Mouse (Mus musculus) B cell, adult 2 months (primary cell): ENCODE measurements around the gene Hist2h3b.
"Not testable (repeated sequence)": the region's sequence is repeated elsewhere in the genome, so short reads cannot be mapped to it uniquely, and the experiment has no call there.

Experiments
- DNase-seq, 2 experiments: peaks; one replicate each; pipeline ENCODE4 v3.0.0; 2022

Hist2h3b gene

GRCm38 (mm10) chr3:96263558-96264403, 4.7 kb upstream of the Hist2h3b start:
- DNase-seq: peak; percentile 66 to 70

GRCm38 (mm10) chr3:96264404-96264949, 4.0 kb upstream of the Hist2h3b start:
- DNase-seq: no peak

GRCm38 (mm10) chr3:96266132-96266710, 2.2 kb upstream of the Hist2h3b start:
- no peak for DNase-seq

GRCm38 (mm10) chr3:96267541-96267940, 913 bp upstream of the Hist2h3b start:
- DNase-seq: no peak

- peak; percentile 51 to 59 for DNase-seq
Measured at GRCm38 (mm10) chr3:96268776-96269378, 423 bp downstream of the Hist2h3b start.

GRCm38 (mm10) chr3:96269511-96270474, 1.3 kb downstream of the Hist2h3b start, which contains the start of gene Hist2h2bb:
Hist2h2bb (plus strand) TSS chr3:96269752.
- DNase-seq: peak; percentile 86 to 89

GRCm38 (mm10) chr3:96273591-96274465, 5.4 kb downstream of the Hist2h3b start:
- DNase-seq: peak; percentile 37 to 43

- peak; percentile 76 to 80 for DNase-seq
Measured at GRCm38 (mm10) chr3:96277428-96277799, 9.0 kb downstream of the Hist2h3b start.

GRCm38 (mm10) chr3:96277800-96278624, 9.6 kb downstream of the Hist2h3b start:
- DNase-seq: peak; percentile 94 to 95

GRCm38 (mm10) chr3:96280660-96281059, 12.2 kb downstream of the Hist2h3b start:
- DNase-seq: no peak

GRCm38 (mm10) chr3:96284457-96284856, 16.0 kb downstream of the Hist2h3b start:
- peak in 1 of 2 experiments; percentile 29 for DNase-seq

- peak; percentile 45 to 54 for DNase-seq
Measured at GRCm38 (mm10) chr3:96287334-96287733, 18.9 kb downstream of the Hist2h3b start.

- DNase-seq: no peak
Measured at GRCm38 (mm10) chr3:96289201-96289600, 20.7 kb downstream of the Hist2h3b start.

- not testable (repeated sequence) for DNase-seq
Measured at GRCm38 (mm10) chr3:96290727-96291126, 22.3 kb downstream of the Hist2h3b start.

- DNase-seq: no peak
Measured at GRCm38 (mm10) chr3:96292641-96293040, 24.2 kb downstream of the Hist2h3b start.

GRCm38 (mm10) chr3:96293368-96293767, 24.9 kb downstream of the Hist2h3b start:
- DNase-seq: no peak

GRCm38 (mm10) chr3:96293787-96294186, 25.3 kb downstream of the Hist2h3b start, which contains the start of gene Fcgr1:
Fcgr1 (minus strand) TSS chr3:96293969.
- DNase-seq: no peak

- DNase-seq: no peak
Measured at GRCm38 (mm10) chr3:96298360-96298759, 29.9 kb downstream of the Hist2h3b start.

- DNase-seq: no peak
Measured at GRCm38 (mm10) chr3:96299562-96299961, 31.1 kb downstream of the Hist2h3b start.
